Comparison of ENCODE assay signal across 7 mouse cellular contexts in the genomic region with DNA sequence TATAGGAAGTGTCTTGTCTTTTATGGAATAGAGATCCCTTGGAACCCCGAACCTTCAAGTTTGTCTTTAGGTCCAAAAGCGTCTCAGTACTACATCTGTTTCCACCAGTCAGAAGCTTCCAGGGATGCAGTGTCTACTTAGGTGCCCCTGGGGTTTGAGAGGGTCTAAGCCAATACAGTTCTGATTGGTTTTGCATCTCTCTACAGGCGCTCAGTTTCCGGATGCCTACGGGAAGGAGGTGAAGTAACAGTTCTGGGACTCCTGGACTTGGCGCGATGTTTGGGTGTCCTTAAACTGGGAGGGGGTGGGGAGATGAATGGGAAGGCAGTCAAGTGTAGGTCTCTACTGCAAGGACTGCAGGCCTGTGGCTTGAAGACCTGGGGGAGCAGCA. TPM values are rescaled to one million over a fixed set of nuclear protein-coding genes. Genes with fewer than 3 reads are reported as not detected.
DNase-seq lines count a peak whose midpoint lies in the region; ATAC-seq and TF ChIP-seq lines count a peak whose summit lies in the region.

No protein-coding gene starts in this region.

- TF ChIP-seq CTCF in olfactory bulb, adult 2 months (IDR thresholded peaks at IDR 0.05; ENCODE audit: insufficient read depth, low read depth, low read length): no peak

- peaks cover 59% of the 10 kb centered on the region for H3K4me1 ChIP-seq in forebrain, embryonic 10.5 days
- peaks cover 25% of the 10 kb centered on the region for H3K4me1 ChIP-seq in olfactory bulb, adult 2 months (ENCODE audit: control insufficient read depth, insufficient read depth, low read length)

- TF ChIP-seq POLR2A in olfactory bulb, adult 2 months (IDR thresholded peaks at IDR 0.05; ENCODE audit: insufficient read depth, low read depth, low read length): no peak

- 4% methylated on average over 7 of the region's 7 CpGs for WGBS in forebrain, embryonic 10.5 days
- 0% methylated on average over 7 of the region's 7 CpGs for WGBS in olfactory bulb, adult 2 months

- peak overlapping the region; percentile 87 for H3K27ac ChIP-seq in forebrain, embryonic 10.5 days
- peak overlapping the region; percentile 84 for H3K27ac ChIP-seq in olfactory bulb, adult 2 months (ENCODE audit: insufficient read depth, low read depth, low read length)

- peaks cover 33% of the 10 kb centered on the region for H3K27me3 ChIP-seq in forebrain, embryonic 10.5 days (ENCODE audit: poor library complexity, severe bottlenecking)

- H3K9me3 ChIP-seq in forebrain, embryonic 10.5 days: no peaks in the 10 kb centered on the region

- H3K4me3 ChIP-seq in forebrain, embryonic 10.5 days: peak overlapping the region; percentile 75
- peak overlapping the region; percentile 78 for H3K4me3 ChIP-seq in olfactory bulb, adult 2 months (ENCODE audit: insufficient read depth, low read depth, low read length)

- DNase-seq in 416B (ENCODE audit: low read depth): peak; percentile 72
- no peak for DNase-seq in forebrain, embryonic 10.5 days (ENCODE audit: extremely low spot score, low spot score)
- DNase-seq in liver: peak; percentile 45
- no peak for DNase-seq in frontal cortex, postnatal 10 days (ENCODE audit: low spot score in 2 of 2)

- H3K36me3 ChIP-seq in forebrain, embryonic 10.5 days (replicated peaks): peaks cover 4% of the 10 kb centered on the region

- peak; percentile 13 for ATAC-seq in CD4-positive, CD25-positive, alpha-beta regulatory T cell, adult 4 months
- ATAC-seq in cerebellum, adult (ENCODE audit: insufficient number of reproducible peaks, low FRiP score, low TSS enrichment): no peak

RNA-seq across cellular contexts. Expression of gene Tmem256, which starts 0.4 kb away (rescaled TPM):
- 100 to 1,000 TPM in 1 of 2 experiments, 10 to 100 TPM in 1; 93.2 to 114 TPM for polyA plus RNA-seq in CD4-positive, CD25-positive, alpha-beta regulatory T cell, adult 4 months (2017; shearing (Covaris generic))
- polyA plus RNA-seq in forebrain, embryonic 10.5 days (2016; fragmentation: Nextera tagmentation; extraction: Ambion mirVana): 259 and 290 TPM in 2 replicates
- polyA plus RNA-seq in olfactory bulb, adult 2 months (2012; ENCODE audit: insufficient read depth, insufficient read length, low replicate concordance, missing spikeins): not detected in 2 replicates

RNA-seq across cellular contexts. Expression of gene Nlgn2, which starts 1.1 kb away (rescaled TPM):
- 1 to 10 TPM; 1.1 to 1.2 TPM for polyA plus RNA-seq in CD4-positive, CD25-positive, alpha-beta regulatory T cell, adult 4 months (2017; shearing (Covaris generic))
- 4.7 and 5.2 TPM in 2 replicates for polyA plus RNA-seq in forebrain, embryonic 10.5 days (2016; fragmentation: Nextera tagmentation; extraction: Ambion mirVana)
- polyA plus RNA-seq in olfactory bulb, adult 2 months (2012; ENCODE audit: insufficient read depth, insufficient read length, low replicate concordance, missing spikeins): 82.2 TPM in 1 of 2 replicates, not detected in the other

RNA-seq across cellular contexts. Expression of gene Plscr3, which starts 7.5 kb away (rescaled TPM):
- 10 to 100 TPM; 22.4 to 33.5 TPM for polyA plus RNA-seq in CD4-positive, CD25-positive, alpha-beta regulatory T cell, adult 4 months (2017; shearing (Covaris generic))
- polyA plus RNA-seq in forebrain, embryonic 10.5 days (2016; fragmentation: Nextera tagmentation; extraction: Ambion mirVana): 67.5 and 67.6 TPM in 2 replicates
- polyA plus RNA-seq in olfactory bulb, adult 2 months (2012; ENCODE audit: insufficient read depth, insufficient read length, low replicate concordance, missing spikeins): not detected in 2 replicates

RNA-seq across cellular contexts. Expression of gene Spem1, which starts 16.7 kb away (rescaled TPM):
- under 1 TPM in 1 of 2 experiments, not detected in 1; 0.42 TPM for polyA plus RNA-seq in CD4-positive, CD25-positive, alpha-beta regulatory T cell, adult 4 months (2017; shearing (Covaris generic))
- polyA plus RNA-seq in forebrain, embryonic 10.5 days (2016; fragmentation: Nextera tagmentation; extraction: Ambion mirVana): 0.19 TPM in 1 of 2 replicates, not detected in the other
- not detected in 2 replicates for polyA plus RNA-seq in olfactory bulb, adult 2 months (2012; ENCODE audit: insufficient read depth, insufficient read length, low replicate concordance, missing spikeins)

RNA-seq across cellular contexts. Expression of gene Tnk1, which starts 19.8 kb away (rescaled TPM):
- polyA plus RNA-seq in CD4-positive, CD25-positive, alpha-beta regulatory T cell, adult 4 months (2017; shearing (Covaris generic)): not detected
- 0.79 and 1.9 TPM in 2 replicates for polyA plus RNA-seq in forebrain, embryonic 10.5 days (2016; fragmentation: Nextera tagmentation; extraction: Ambion mirVana)
- polyA plus RNA-seq in olfactory bulb, adult 2 months (2012; ENCODE audit: insufficient read depth, insufficient read length, low replicate concordance, missing spikeins): not detected in 2 replicates

Comparison
In these comparisons a context has a peak if more than half of its experiments do, and no peak if none do; other contexts are left out.
1. DNase-seq: peak in 416B (single experiment) and liver (single experiment); none in forebrain, embryonic 10.5 days (single experiment) and frontal cortex, postnatal 10 days (0 of 2).